Mouse (Mus musculus): Measurements from ENCODE around the gene Ppm1j. TPM values are rescaled to one million over a fixed set of nuclear protein-coding genes. Genes with fewer than 3 reads are reported as not detected.
"Not testable (repeated sequence)": the region's sequence is repeated elsewhere in the genome, so short reads cannot be mapped to it uniquely, and the experiment has no call there.

The Ppm1j gene
- polyA plus RNA-seq, 1 experiment from 2014 or later = 1.3 TPM

GRCm38 (mm10) chr3:104795661-104796340 lies 14.9 kb downstream of the Ppm1j start:
- peaks cover 55% of the 10 kb centered on the region for H3K4me1 ChIP-seq
- 68% methylated on average over 15 of the region's 15 CpGs for WGBS (ENCODE audit: insufficient replicate concordance)
- peaks cover 70% of the 10 kb centered on the region for H3K36me3 ChIP-seq
- no peak overlapping the region for H3K4me2 ChIP-seq
- no peak overlapping the region for H3K4me3 ChIP-seq
- no peak overlapping the region for H3K9ac ChIP-seq
- ATAC-seq = no peak
- H3K9me3 ChIP-seq (replicated peaks) = no peaks in the 10 kb centered on the region
- H3K27me3 ChIP-seq (replicated peaks) = peaks cover 7% of the 10 kb centered on the region; the same call in 1 of the 2 replicates
- peak overlapping the region; percentile 36; the same call in 1 of the 2 replicates for H3K27ac ChIP-seq

- Histone ChIP-seq H3K27ac (peak overlapping the region; percentile 36; the same call in 1 of the 2 replicates), H3K4me1 (peaks cover 49% of the 10 kb centered on the region), H3K4me2 (no peak overlapping the region), H3K36me3 (peaks cover 77% of the 10 kb centered on the region), H3K27me3 (replicated peaks) (no peaks in the 10 kb centered on the region), H3K4me3 (no peak overlapping the region), H3K9ac (no peak overlapping the region), H3K9me3 (replicated peaks) (no peaks in the 10 kb centered on the region)
- ATAC-seq = peak; percentile 41
- WGBS (ENCODE audit: insufficient replicate concordance) = 70% methylated on average over 15 of the region's 15 CpGs
Measured at GRCm38 (mm10) chr3:104796430-104797082, 15.7 kb downstream of the Ppm1j start.

DNA sequence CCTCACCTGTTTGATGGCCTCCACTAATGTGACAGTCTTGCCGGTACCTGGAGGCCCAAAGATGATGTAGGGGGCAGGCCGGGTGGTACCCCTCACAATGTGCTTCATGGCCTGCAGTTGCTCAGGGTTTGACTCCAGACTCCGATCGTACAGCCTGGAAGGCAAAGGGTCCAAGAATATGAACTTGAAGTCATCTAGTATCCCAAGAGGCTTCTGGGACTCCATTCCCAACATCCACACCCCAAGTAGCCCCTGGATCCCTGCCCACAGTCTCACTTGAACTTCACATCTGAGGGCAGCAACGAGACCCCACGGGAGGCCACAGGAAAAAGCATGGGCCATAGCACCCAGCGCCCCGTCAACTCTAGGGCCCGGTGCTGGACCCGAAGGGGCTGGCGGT lies 19.8 kb downstream of the Ppm1j start:
- H3K9me3 ChIP-seq (replicated peaks) = no peaks in the 10 kb centered on the region
- H3K4me3 ChIP-seq = no peak overlapping the region
- no peaks in the 10 kb centered on the region for H3K27me3 ChIP-seq (replicated peaks)
- peaks cover 82% of the 10 kb centered on the region for H3K36me3 ChIP-seq
- peaks cover 14% of the 10 kb centered on the region; the same call in 1 of the 2 replicates for H3K4me1 ChIP-seq
- WGBS (ENCODE audit: insufficient replicate concordance) = 87% methylated on average over 11 of the region's 11 CpGs
- H3K27ac ChIP-seq = no peak overlapping the region
- no peak overlapping the region for H3K4me2 ChIP-seq
- H3K9ac ChIP-seq = no peak overlapping the region
- no peak for ATAC-seq

DNA sequence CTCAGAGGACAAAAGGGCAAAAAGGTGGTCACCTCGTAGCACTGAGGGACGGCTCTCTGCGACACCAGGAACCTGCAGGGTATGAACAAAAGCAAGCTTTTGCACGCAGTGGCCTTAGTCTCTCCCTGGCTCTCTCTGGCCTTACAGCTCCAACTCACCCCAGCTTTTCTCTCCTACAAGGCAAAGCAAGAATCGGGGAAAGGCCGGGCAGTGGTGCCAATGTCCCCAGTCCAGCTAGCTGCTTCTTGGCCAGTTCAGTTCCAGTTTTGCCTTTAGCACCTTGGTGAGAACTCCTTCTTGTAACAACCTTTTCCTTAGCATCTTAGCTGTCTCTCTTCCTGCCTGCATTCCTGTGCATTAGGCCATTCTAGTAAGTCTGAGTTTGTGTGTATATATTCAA lies 20.6 kb downstream of the Ppm1j start:
- Histone ChIP-seq H3K9ac (no peak overlapping the region), H3K4me3 (no peak overlapping the region), H3K36me3 (peaks cover 74% of the 10 kb centered on the region), H3K4me2 (no peak overlapping the region), H3K9me3 (replicated peaks) (no peaks in the 10 kb centered on the region), H3K27ac (no peak overlapping the region), H3K27me3 (replicated peaks) (no peaks in the 10 kb centered on the region), H3K4me1 (0 out of 2 replicates have a peak, but pooled peaks cover 8% of the 10 kb centered on the region)
- ATAC-seq = no peak
- 84% methylated on average over 6 of the region's 6 CpGs for WGBS (ENCODE audit: insufficient replicate concordance)

DNA sequence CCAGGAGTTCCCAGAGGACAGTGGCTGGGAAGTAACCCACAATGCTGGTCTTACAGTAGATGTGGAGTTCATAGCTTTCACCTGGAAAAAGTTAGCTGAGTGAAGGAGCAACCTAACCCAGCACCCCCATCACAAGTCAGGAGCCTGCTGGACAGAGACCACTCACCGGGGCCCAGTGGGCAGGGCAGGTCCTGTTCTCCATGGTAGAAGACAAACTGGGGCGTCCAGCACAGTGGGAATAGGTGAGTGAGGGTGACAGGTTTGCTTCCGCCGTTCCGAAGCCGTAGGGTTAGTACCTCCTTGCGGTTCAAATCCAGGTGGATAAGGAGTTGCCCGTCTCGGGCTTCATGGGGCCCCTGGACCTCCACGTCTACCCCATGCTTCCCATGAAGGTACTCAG lies 23.5 kb downstream of the Ppm1j start:
- H3K27me3 ChIP-seq (replicated peaks) = no peaks in the 10 kb centered on the region
- H3K4me2 ChIP-seq = no peak overlapping the region
- no peak for ATAC-seq
- no peak overlapping the region for H3K27ac ChIP-seq
- WGBS (ENCODE audit: insufficient replicate concordance) = 80% methylated on average over 10 of the region's 10 CpGs
- H3K36me3 ChIP-seq = peaks cover 53% of the 10 kb centered on the region
- H3K9me3 ChIP-seq (replicated peaks) = no peaks in the 10 kb centered on the region
- no peak overlapping the region for H3K4me3 ChIP-seq
- H3K9ac ChIP-seq = no peak overlapping the region
- H3K4me1 ChIP-seq = no peaks in the 10 kb centered on the region

DNA sequence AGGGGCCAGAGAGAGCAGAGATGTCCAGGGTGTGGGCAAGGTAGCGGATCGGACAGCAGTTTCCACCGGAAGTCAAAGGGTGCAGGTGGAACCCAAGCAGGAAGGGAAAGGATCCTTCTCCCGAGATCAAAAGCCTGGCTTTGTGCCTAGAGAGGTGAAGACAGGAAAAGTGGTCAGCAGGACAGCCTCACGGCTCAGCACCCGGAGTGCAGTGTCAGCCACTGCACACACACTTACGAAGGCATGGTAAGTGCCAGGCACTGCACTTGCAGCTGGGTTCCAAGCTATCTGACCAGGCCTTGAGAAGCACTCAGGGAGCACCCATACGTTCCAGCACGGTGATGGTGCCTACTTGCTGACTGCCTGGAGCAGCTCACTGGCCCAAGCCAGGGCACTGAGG lies 24.7 kb downstream of the Ppm1j start:
- Histone ChIP-seq H3K9ac (no peak overlapping the region), H3K4me3 (no peak overlapping the region), H3K4me2 (no peak overlapping the region), H3K27ac (no peak overlapping the region), H3K4me1 (no peaks in the 10 kb centered on the region), H3K36me3 (peaks cover 41% of the 10 kb centered on the region), H3K9me3 (replicated peaks) (no peaks in the 10 kb centered on the region), H3K27me3 (replicated peaks) (no peaks in the 10 kb centered on the region)
- WGBS (ENCODE audit: insufficient replicate concordance) = 82% methylated on average over 9 of the region's 9 CpGs
- ATAC-seq = no peak

- peaks cover 22% of the 10 kb centered on the region for H3K4me1 ChIP-seq
- no peak for ATAC-seq
- WGBS (ENCODE audit: insufficient replicate concordance) = 56% methylated on average over 3 of the region's 3 CpGs
Measured at GRCm38 (mm10) chr3:104811752-104812151, 30.9 kb downstream of the Ppm1j start.

GRCm38 (mm10) chr3:104812254-104812653 lies 31.4 kb downstream of the Ppm1j start:
- ATAC-seq = no peak
- Histone ChIP-seq H3K4me3 (no peak overlapping the region), H3K4me1 (peaks cover 27% of the 10 kb centered on the region), H3K27me3 (replicated peaks) (no peaks in the 10 kb centered on the region), H3K36me3 (no peaks in the 10 kb centered on the region), H3K9me3 (replicated peaks) (no peaks in the 10 kb centered on the region), H3K9ac (no peak overlapping the region), H3K4me2 (no peak overlapping the region), H3K27ac (no peak overlapping the region)
- 63% methylated on average over 4 of the region's 4 CpGs for WGBS (ENCODE audit: insufficient replicate concordance)

More at GRCm38 (mm10) chr3:104811752-104812151, 30.9 kb downstream of the Ppm1j start:
- Histone ChIP-seq H3K27ac (no peak overlapping the region), H3K4me2 (no peak overlapping the region), H3K36me3 (no peaks in the 10 kb centered on the region), H3K27me3 (replicated peaks) (no peaks in the 10 kb centered on the region), H3K9ac (no peak overlapping the region), H3K4me3 (no peak overlapping the region), H3K9me3 (replicated peaks) (no peaks in the 10 kb centered on the region)

DNA sequence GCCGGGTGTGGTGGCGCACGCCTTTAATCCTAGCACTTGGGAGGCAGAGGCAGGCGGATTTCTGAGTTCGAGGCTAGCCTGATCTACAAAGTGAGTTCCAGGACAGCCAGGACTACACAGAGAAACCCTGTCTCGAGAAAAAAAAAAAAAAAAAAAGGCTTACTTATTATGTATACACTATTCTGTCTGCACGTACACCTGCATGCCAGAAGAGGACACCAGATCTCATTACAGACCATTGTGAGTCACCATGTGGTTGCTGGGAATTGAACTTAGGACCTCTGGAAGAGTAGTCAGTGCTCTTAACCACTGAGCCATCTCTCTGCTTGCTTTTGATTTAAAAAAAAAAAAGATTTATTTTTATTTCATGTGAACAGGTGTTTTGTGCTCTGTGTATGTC lies 32.4 kb downstream of the Ppm1j start:
- WGBS (ENCODE audit: insufficient replicate concordance) = 82% methylated on average over 7 of the region's 7 CpGs
- not testable (repeated sequence) for H3K9ac ChIP-seq; H3K27me3 ChIP-seq (replicated peaks); H3K4me2 ChIP-seq; H3K27ac ChIP-seq; H3K36me3 ChIP-seq; H3K9me3 ChIP-seq (replicated peaks); H3K4me3 ChIP-seq; ATAC-seq
- H3K4me1 ChIP-seq = peaks cover 34% of the 10 kb centered on the region

DNA sequence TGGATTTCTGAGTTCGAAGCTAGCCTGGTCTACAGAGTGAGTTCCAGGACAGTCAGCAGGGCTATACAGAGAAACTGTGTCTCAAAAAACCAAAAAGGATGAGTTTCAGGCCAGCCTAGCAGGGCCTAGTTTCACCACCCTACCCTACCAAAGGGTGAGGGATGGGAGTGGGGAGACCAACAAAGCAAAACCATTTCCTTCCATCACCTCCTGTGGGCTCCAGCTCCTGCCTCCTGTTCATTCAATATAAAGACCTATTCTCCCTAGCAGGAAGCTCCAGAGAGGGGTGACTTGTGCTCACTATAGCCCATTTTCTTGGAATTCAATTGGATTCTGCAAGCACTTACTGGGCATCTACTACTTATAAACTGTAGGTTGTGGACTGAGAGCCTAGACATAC lies 33.9 kb downstream of the Ppm1j start:
- 86% methylated on average over 1 of the region's 1 CpGs for WGBS (ENCODE audit: insufficient replicate concordance)
- Histone ChIP-seq H3K27ac (no peak overlapping the region), H3K4me2 (no peak overlapping the region), H3K4me1 (peaks cover 47% of the 10 kb centered on the region), H3K9ac (no peak overlapping the region), H3K27me3 (replicated peaks) (no peaks in the 10 kb centered on the region), H3K9me3 (replicated peaks) (no peaks in the 10 kb centered on the region), H3K4me3 (no peak overlapping the region), H3K36me3 (no peaks in the 10 kb centered on the region)
- no peak for ATAC-seq

GRCm38 (mm10) chr3:104815346-104815745 lies 34.5 kb downstream of the Ppm1j start:
- Histone ChIP-seq H3K27ac (no peak overlapping the region), H3K4me1 (peaks cover 47% of the 10 kb centered on the region), H3K4me3 (no peak overlapping the region), H3K36me3 (peaks cover 2% of the 10 kb centered on the region), H3K27me3 (replicated peaks) (no peaks in the 10 kb centered on the region), H3K9ac (no peak overlapping the region), H3K9me3 (replicated peaks) (no peaks in the 10 kb centered on the region), H3K4me2 (no peak overlapping the region)
- no peak for ATAC-seq
- WGBS (ENCODE audit: insufficient replicate concordance) = 74% methylated on average over 2 of the region's 2 CpGs

- H3K4me3 ChIP-seq = no peak overlapping the region
- no peak overlapping the region for H3K4me2 ChIP-seq
- peaks cover 47% of the 10 kb centered on the region for H3K4me1 ChIP-seq
- no peak overlapping the region for H3K9ac ChIP-seq
- peaks cover 10% of the 10 kb centered on the region for H3K36me3 ChIP-seq
- 90% methylated on average over 7 of the region's 7 CpGs for WGBS (ENCODE audit: insufficient replicate concordance)
- H3K27ac ChIP-seq = no peak overlapping the region
- no peaks in the 10 kb centered on the region for H3K9me3 ChIP-seq (replicated peaks)
- H3K27me3 ChIP-seq (replicated peaks) = no peaks in the 10 kb centered on the region
- no peak for ATAC-seq
Measured at GRCm38 (mm10) chr3:104816130-104816529, 35.3 kb downstream of the Ppm1j start.

All from liver, embryonic 12.5 days (tissue).